Mouse (Mus musculus): ENCODE results near the gene AY074887. TPM values are rescaled to one million over a fixed set of nuclear protein-coding genes. Genes with fewer than 3 reads are reported as not detected.

AY074887 gene
- 1.2 and 1.3 TPM in 2 replicates for polyA plus RNA-seq (2014; fragmentation: Nextera tagmentation; extraction: Ambion mirVana)

DNA sequence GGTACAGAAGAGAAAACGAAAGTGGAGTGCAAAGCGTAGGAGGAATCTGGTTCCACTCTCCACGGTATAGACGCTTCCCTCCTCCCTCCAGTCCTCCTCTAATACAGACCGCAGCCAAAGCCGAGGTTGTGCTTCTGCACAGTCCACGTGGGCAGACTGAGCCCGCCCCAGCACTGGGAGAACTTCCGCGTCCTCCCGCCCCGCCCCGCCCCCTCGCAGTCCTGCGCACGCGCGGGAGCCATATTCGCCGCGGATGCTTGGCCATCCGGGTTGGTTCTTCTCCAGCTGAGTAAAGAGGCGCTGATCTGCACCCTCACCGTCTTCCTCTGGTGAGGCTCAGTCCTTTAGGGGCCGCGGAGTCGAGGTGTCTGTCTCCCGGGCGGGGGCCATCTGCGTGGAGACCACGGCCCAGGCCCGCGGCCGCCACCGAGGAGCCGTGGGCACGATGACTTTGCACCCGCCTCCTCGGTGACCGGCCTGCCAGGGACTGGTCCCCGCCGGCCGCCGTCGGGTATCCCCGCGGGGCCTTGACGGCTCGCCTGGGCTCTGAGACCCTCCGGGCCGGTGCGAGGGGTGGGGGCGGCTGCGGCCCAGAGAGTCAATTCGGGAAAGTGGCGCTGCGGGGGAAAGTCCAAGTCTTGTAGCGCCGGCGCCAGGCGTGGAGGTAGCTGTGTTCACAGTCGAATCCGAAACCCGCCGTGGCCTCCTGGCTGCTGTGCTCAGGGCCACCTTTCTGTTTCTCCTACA, at the start of gene AY074887, which contains the start of gene Psma4:
Gene AY074887 (minus strand): TSS at position 424 of the 747 bp plus-strand sequence.
Gene Psma4 (plus strand): TSS at position 216 of the 747 bp plus-strand sequence.
- Histone ChIP-seq H3K27me3 (ENCODE audit: control insufficient read depth, insufficient read depth, low read length) (no peaks in the 10 kb centered on the region), H3K36me3 (ENCODE audit: control insufficient read depth, insufficient read depth, low read length) (peaks cover 43% of the 10 kb centered on the region), H3K4me1 (ENCODE audit: control insufficient read depth in 2 of 2, insufficient read depth in 2 of 2, low read length in 2 of 2) (peaks cover 0 to 8% of the 10 kb centered on the region in 2 experiments; a peak in 2 of 4 replicates), H3K4me3 (ENCODE audit: control insufficient read depth in 1 of 2, insufficient read depth in 1 of 2, low read depth in 1 of 2, low read length in 2 of 2) (peak within 1 kb of the TSS; percentile 95 to 98), H3K27ac (replicated peaks in 1 of 2; ENCODE audit: control insufficient read depth in 1 of 2, insufficient read depth in 1 of 2, low read depth in 2 of 2, low read length in 2 of 2) (peak within 1 kb of the TSS; percentile 92 to 95), H3K4me2 (ENCODE audit: low read length) (peak within 1 kb of the TSS; percentile 72), H3K9ac (ENCODE audit: low read length) (peak within 1 kb of the TSS; percentile 91), H3K9me3 (ENCODE audit: control insufficient read depth, low read length) (no peaks in the 10 kb centered on the region)
- WGBS, result under 1% methylated on average over 65 of the region's 65 CpGs
- ATAC-seq (ENCODE audit: insufficient number of reproducible peaks, insufficient read depth, low FRiP score, low read depth), result peak; percentile 99

DNA sequence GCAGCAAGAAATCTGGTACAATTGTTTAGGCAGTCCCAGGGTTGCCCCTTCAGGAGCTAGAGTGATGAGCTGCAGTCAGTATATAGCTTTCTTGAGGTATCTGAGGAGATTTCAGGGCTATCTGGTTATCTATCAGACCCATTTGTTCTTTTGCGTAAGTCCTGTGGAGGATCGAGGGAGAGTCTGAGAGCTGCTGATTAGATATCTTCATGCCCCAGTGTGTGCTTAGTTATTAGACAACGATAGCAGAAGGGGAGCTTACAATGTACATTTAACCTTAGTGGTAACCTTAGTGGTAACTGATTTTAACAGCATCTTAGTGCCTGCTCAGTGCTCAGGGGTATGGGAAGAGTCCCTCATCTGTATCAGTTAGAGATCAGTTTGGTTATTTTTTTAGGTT, 44.8 kb upstream of the AY074887 start:
- Histone ChIP-seq H3K36me3 (ENCODE audit: control insufficient read depth, insufficient read depth, low read length) (no peaks in the 10 kb centered on the region), H3K9ac (ENCODE audit: low read length) (no peak overlapping the region), H3K9me3 (ENCODE audit: control insufficient read depth, low read length) (no peaks in the 10 kb centered on the region), H3K4me2 (ENCODE audit: low read length) (no peak overlapping the region), H3K27ac (replicated peaks in 1 of 2; ENCODE audit: control insufficient read depth in 1 of 2, insufficient read depth in 1 of 2, low read depth in 2 of 2, low read length in 2 of 2) (no peak overlapping the region), H3K4me3 (ENCODE audit: control insufficient read depth in 1 of 2, insufficient read depth in 1 of 2, low read depth in 1 of 2, low read length in 2 of 2) (no peak overlapping the region), H3K4me1 (ENCODE audit: control insufficient read depth in 2 of 2, insufficient read depth in 2 of 2, low read length in 2 of 2) (no peaks in the 10 kb centered on the region), H3K27me3 (ENCODE audit: control insufficient read depth, insufficient read depth, low read length) (no peaks in the 10 kb centered on the region)
- ATAC-seq (ENCODE audit: insufficient number of reproducible peaks, insufficient read depth, low FRiP score, low read depth), result no peak
- WGBS, result 31% methylated on average over 3 of the region's 3 CpGs

- ATAC-seq (ENCODE audit: insufficient number of reproducible peaks, insufficient read depth, low FRiP score, low read depth), result no peak
- no peaks in the 10 kb centered on the region for H3K27me3 ChIP-seq (ENCODE audit: control insufficient read depth, insufficient read depth, low read length)
- no peaks in the 10 kb centered on the region for H3K9me3 ChIP-seq (ENCODE audit: control insufficient read depth, low read length)
- no peak overlapping the region for H3K27ac ChIP-seq (replicated peaks in 1 of 2; ENCODE audit: control insufficient read depth in 1 of 2, insufficient read depth in 1 of 2, low read depth in 2 of 2, low read length in 2 of 2)
- 55% methylated on average over 3 of the region's 3 CpGs for WGBS
- H3K4me1 ChIP-seq (ENCODE audit: control insufficient read depth in 2 of 2, insufficient read depth in 2 of 2, low read length in 2 of 2), result no peaks in the 10 kb centered on the region
- no peak overlapping the region for H3K4me2 ChIP-seq (ENCODE audit: low read length)
- H3K9ac ChIP-seq (ENCODE audit: low read length), result no peak overlapping the region
- H3K36me3 ChIP-seq (ENCODE audit: control insufficient read depth, insufficient read depth, low read length), result no peaks in the 10 kb centered on the region
- no peak overlapping the region for H3K4me3 ChIP-seq (ENCODE audit: control insufficient read depth in 1 of 2, insufficient read depth in 1 of 2, low read depth in 1 of 2, low read length in 2 of 2)
Measured at GRCm38 (mm10) chr9:54994381-54994780, 43.6 kb upstream of the AY074887 start.

DNA sequence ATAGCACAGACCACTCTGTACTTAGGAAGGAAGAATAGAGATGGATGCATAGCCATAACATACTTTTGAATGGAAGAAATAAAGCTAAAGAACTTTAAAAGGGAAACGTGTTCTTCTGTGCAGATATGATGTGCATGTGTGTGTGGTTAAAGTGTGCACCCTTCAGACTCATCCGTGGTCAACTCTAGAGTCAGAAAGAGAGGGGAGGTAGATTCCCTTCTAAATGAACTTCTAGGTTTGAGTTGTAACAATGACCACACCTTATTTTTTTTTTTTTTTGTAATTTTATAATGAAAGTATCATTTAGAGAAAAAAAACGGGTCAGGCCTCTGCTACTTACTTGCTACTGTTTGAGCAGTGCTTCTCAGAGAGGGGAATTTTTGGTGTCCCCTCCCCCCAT, 39.6 kb upstream of the AY074887 start:
- WGBS, result 69% methylated on average over 3 of the region's 3 CpGs
- Histone ChIP-seq H3K4me1 (ENCODE audit: control insufficient read depth in 2 of 2, insufficient read depth in 2 of 2, low read length in 2 of 2) (no peaks in the 10 kb centered on the region), H3K36me3 (ENCODE audit: control insufficient read depth, insufficient read depth, low read length) (no peaks in the 10 kb centered on the region), H3K27ac (replicated peaks in 1 of 2; ENCODE audit: control insufficient read depth in 1 of 2, insufficient read depth in 1 of 2, low read depth in 2 of 2, low read length in 2 of 2) (no peak overlapping the region), H3K9ac (ENCODE audit: low read length) (no peak overlapping the region), H3K4me2 (ENCODE audit: low read length) (no peak overlapping the region), H3K9me3 (ENCODE audit: control insufficient read depth, low read length) (no peaks in the 10 kb centered on the region), H3K27me3 (ENCODE audit: control insufficient read depth, insufficient read depth, low read length) (no peaks in the 10 kb centered on the region), H3K4me3 (ENCODE audit: control insufficient read depth in 1 of 2, insufficient read depth in 1 of 2, low read depth in 1 of 2, low read length in 2 of 2) (no peak overlapping the region)
- no peak for ATAC-seq (ENCODE audit: insufficient number of reproducible peaks, insufficient read depth, low FRiP score, low read depth)

GRCm38 (mm10) chr9:54982401-54982800, 31.6 kb upstream of the AY074887 start:
- Histone ChIP-seq H3K9me3 (ENCODE audit: control insufficient read depth, low read length) (no peaks in the 10 kb centered on the region), H3K27ac (replicated peaks in 1 of 2; ENCODE audit: control insufficient read depth in 1 of 2, insufficient read depth in 1 of 2, low read depth in 2 of 2, low read length in 2 of 2) (no peak overlapping the region), H3K4me3 (ENCODE audit: control insufficient read depth in 1 of 2, insufficient read depth in 1 of 2, low read depth in 1 of 2, low read length in 2 of 2) (peak overlapping the region in 1 of 2 experiments; percentile 59; a peak in 2 of 4 replicates), H3K36me3 (ENCODE audit: control insufficient read depth, insufficient read depth, low read length) (no peaks in the 10 kb centered on the region), H3K4me1 (ENCODE audit: control insufficient read depth in 2 of 2, insufficient read depth in 2 of 2, low read length in 2 of 2) (peaks cover 2 to 11% of the 10 kb centered on the region in 2 experiments; a peak in 3 of 4 replicates), H3K9ac (ENCODE audit: low read length) (no peak overlapping the region), H3K27me3 (ENCODE audit: control insufficient read depth, insufficient read depth, low read length) (peaks cover 48% of the 10 kb centered on the region), H3K4me2 (ENCODE audit: low read length) (peak overlapping the region; percentile 98)
- WGBS, result 19% methylated on average over 7 of the region's 7 CpGs
- no peak for ATAC-seq (ENCODE audit: insufficient number of reproducible peaks, insufficient read depth, low FRiP score, low read depth)

DNA sequence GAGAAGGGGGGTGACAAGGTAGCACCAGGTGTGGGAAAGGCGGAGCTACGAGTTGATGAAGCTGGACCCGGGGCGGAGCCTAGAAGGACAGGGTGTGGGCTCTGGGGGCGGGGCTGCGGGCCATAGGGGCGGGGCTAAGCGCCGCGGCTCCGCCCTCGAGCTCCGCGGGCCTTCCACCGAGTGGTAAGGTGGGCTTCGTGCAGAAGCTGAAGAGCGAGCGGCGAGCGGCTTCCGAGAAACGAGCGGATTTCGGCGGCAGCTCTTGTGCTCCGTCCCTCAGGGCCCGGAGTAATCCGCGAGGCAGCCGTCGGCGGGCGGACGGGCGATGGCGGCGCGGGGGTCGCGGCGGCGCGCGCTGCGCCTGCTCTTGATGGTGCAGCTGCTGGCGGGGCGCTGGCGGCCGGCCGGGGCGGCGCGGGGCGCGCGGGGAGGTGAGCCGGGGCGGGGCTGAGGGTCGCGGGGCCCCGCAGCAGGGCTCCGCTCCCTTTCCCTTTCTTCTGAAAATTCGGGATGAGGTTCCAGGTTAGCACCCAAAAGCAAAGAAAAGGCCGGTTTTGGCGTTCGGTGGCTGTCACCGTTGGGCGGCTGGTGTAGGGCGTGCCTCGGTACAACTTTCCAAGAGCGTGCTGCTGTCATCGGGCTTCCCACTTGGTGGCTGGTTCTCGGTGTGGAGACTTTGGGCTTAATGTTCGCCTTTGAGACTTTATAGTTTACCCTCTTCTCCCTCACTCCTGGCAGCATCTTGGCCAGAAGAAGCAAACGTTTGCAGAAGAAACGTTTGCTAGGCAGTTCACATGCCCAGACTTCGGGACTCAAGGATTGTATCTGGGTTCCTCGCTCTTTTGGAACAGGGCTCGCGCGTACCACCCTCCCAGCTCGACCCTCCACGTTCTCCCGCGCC, 30.7 kb upstream of the AY074887 start:
- Histone ChIP-seq H3K9me3 (ENCODE audit: control insufficient read depth, low read length) (no peaks in the 10 kb centered on the region), H3K4me3 (ENCODE audit: control insufficient read depth in 1 of 2, insufficient read depth in 1 of 2, low read depth in 1 of 2, low read length in 2 of 2) (peak overlapping the region; percentile 59 to 64), H3K4me1 (ENCODE audit: control insufficient read depth in 2 of 2, insufficient read depth in 2 of 2, low read length in 2 of 2) (peaks cover 2 to 11% of the 10 kb centered on the region in 2 experiments; a peak in 3 of 4 replicates), H3K27ac (replicated peaks in 1 of 2; ENCODE audit: control insufficient read depth in 1 of 2, insufficient read depth in 1 of 2, low read depth in 2 of 2, low read length in 2 of 2) (no peak overlapping the region), H3K9ac (ENCODE audit: low read length) (peak overlapping the region; percentile 68), H3K4me2 (ENCODE audit: low read length) (peak overlapping the region; percentile 98), H3K36me3 (ENCODE audit: control insufficient read depth, insufficient read depth, low read length) (no peaks in the 10 kb centered on the region), H3K27me3 (ENCODE audit: control insufficient read depth, insufficient read depth, low read length) (peaks cover 48% of the 10 kb centered on the region)
- under 1% methylated on average over 79 of the region's 85 CpGs for WGBS
- peak; percentile 59 for ATAC-seq (ENCODE audit: insufficient number of reproducible peaks, insufficient read depth, low FRiP score, low read depth)

- peak within 1 kb of the TSS; percentile 59 to 64 for H3K4me3 ChIP-seq (ENCODE audit: control insufficient read depth in 1 of 2, insufficient read depth in 1 of 2, low read depth in 1 of 2, low read length in 2 of 2)
- peaks cover 2 to 11% of the 10 kb centered on the region in 2 experiments; a peak in 3 of 4 replicates for H3K4me1 ChIP-seq (ENCODE audit: control insufficient read depth in 2 of 2, insufficient read depth in 2 of 2, low read length in 2 of 2)
- ATAC-seq (ENCODE audit: insufficient number of reproducible peaks, insufficient read depth, low FRiP score, low read depth), result no peak
- peaks cover 48% of the 10 kb centered on the region for H3K27me3 ChIP-seq (ENCODE audit: control insufficient read depth, insufficient read depth, low read length)
- H3K9me3 ChIP-seq (ENCODE audit: control insufficient read depth, low read length), result no peaks in the 10 kb centered on the region
- no peak within 1 kb of the TSS for H3K27ac ChIP-seq (replicated peaks in 1 of 2; ENCODE audit: control insufficient read depth in 1 of 2, insufficient read depth in 1 of 2, low read depth in 2 of 2, low read length in 2 of 2)
- WGBS, result 68% methylated on average over 8 of the region's 8 CpGs
- peak within 1 kb of the TSS; percentile 98 for H3K4me2 ChIP-seq (ENCODE audit: low read length)
- peak within 1 kb of the TSS; percentile 68 for H3K9ac ChIP-seq (ENCODE audit: low read length)
- H3K36me3 ChIP-seq (ENCODE audit: control insufficient read depth, insufficient read depth, low read length), result no peaks in the 10 kb centered on the region
Measured at GRCm38 (mm10) chr9:54980674-54981073, 29.9 kb upstream of the AY074887 start, which contains the start of gene Chrna5. Gene Chrna5, plus strand, starts transcription at chr9:54980880.
